Mouse (Mus musculus) cortical plate, adult 2 months (tissue): ENCODE data around the gene Stx11.

Source experiments
- CTCF ChIP-seq: fragments of 200-500 bp; IDR thresholded peaks from 2 replicates; pipeline ENCODE4 v1.5.1; 2011; ENCODE audit warnings: mild to moderate bottlenecking, control low read depth, low read length; ENCODE audit not compliant: insufficient read depth; ENCODE audit errors: extremely low read depth
- POLR2A ChIP-seq: fragments of 200-500 bp; IDR thresholded peaks from 2 replicates; pipeline ENCODE4 v1.6.1; 2011; ENCODE audit warnings: mild to moderate bottlenecking, low read length, control low read depth; ENCODE audit not compliant: insufficient read depth; ENCODE audit errors: extremely low read depth

DNA sequence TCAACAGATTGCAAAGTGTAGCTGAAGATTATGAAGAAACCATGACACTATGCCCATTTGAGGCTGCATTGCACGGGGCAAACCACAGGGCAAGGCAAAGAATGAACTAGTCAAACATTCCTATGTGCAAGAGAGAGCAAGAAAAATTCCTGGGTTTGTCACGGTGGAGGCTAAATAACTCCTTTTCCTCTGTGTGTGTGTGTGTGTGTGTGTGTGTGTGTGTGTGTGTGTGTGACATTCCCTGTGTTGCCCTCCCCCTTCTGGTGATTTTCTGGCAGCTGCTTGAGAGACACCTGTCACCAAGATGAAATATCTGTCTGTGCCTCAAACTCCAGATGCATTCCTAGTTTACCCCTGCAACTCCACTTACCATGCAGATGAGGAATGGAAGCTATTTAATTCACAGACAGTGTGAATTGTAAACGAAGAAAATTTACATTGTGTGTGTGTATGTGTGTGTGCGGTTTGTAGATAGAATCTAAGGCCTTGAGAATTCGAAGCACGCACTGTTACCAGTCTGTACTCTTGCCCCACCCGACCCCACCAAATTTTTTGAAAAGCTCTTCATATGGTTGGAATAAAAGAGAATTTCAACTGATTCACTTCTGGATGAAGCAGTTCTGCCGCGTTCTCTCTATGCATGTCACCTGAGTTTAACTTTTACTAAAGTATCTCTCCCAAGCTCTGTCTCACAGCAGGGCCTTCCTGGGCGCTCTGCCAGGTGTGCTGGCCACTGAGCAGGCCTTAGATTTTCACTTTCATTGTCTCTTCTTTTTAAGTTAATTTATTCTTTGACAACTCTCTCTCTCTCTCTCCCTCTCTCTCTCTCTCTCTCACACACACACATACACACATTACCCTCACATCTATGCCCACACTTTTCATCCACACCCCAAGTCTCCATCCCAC, 32.4 kb downstream of the Stx11 start:
- no peak for TF ChIP-seq CTCF
- no peak for TF ChIP-seq POLR2A
